Mouse (Mus musculus): ENCODE data around the gene Tacr2.

DNA sequence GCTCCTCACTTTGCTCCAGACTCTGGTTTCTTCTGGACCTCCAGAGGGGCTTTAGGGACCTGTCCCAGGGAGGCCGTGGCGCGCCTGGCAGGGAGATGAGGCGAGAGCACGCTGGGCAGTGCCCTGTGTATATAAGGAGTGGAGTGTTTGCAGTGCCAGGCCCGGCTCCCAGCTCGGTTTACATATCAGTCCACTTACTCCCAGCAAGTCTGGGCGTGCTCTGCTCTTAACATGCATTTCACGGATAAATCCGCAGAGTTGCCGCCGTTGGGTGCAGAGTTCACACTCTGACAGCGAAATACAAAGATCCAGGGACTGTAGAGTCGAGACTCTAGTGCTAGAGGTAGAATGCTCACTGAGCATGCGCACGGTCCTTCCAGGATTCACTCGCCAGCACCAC, 29.5 kb upstream of the Tacr2 start:
- TF ChIP-seq CTCF (IDR thresholded peaks at IDR 0.05; ENCODE audit: low read depth, low read length) (no peak), GATA1 (IDR thresholded peaks at IDR 0.05; ENCODE audit: borderline replicate concordance, low read length) (no peak), POLR2AphosphoS5 (IDR thresholded peaks at IDR 0.05; ENCODE audit: insufficient replicate concordance, low read depth, low read length) (no peak), TAL1 (conservative IDR thresholded peaks at IDR 0.05; ENCODE audit: low read depth, low read length) (no peak), GATA2 (IDR thresholded peaks at IDR 0.05; ENCODE audit: borderline replicate concordance, low read depth, low read length) (no peak)
